Mouse (Mus musculus): ENCODE measurements around the gene Slc46a3. TPM values are rescaled to one million over a fixed set of nuclear protein-coding genes. Genes with fewer than 3 reads are reported as not detected.

Gene Slc46a3
- polyA plus RNA-seq, 1 experiment from 2014 or later: 5.0 TPM

- Histone ChIP-seq H3K27me3 (ENCODE audit: control insufficient read depth, insufficient read depth, low read depth, low read length) (no peaks in the 10 kb centered on the region), H3K9ac (ENCODE audit: low read length) (no peak overlapping the region), H3K36me3 (ENCODE audit: control insufficient read depth, insufficient read depth, low read length) (no peaks in the 10 kb centered on the region), H3K27ac (ENCODE audit: low read length) (peak overlapping the region; percentile 63), H3K9me3 (ENCODE audit: control insufficient read depth, low read length) (no peaks in the 10 kb centered on the region; the same call in 1 of the 2 replicates), H3K4me3 (ENCODE audit: low read length) (no peak overlapping the region), H3K4me1 (replicated peaks; ENCODE audit: control insufficient read depth, insufficient read depth, low read length) (peaks cover 17% of the 10 kb centered on the region), H3K4me2 (ENCODE audit: low read depth, low read length) (no peak overlapping the region)
- no peak for ATAC-seq (ENCODE audit: low read depth)
- 46% methylated on average over 6 of the region's 6 CpGs for WGBS
These were observed 20.5 kb upstream of the Slc46a3 start for GRCm38 (mm10) chr5:147915038-147915566.

- Histone ChIP-seq H3K4me3 (ENCODE audit: low read length) (no peak overlapping the region), H3K4me2 (ENCODE audit: low read depth, low read length) (peak overlapping the region; percentile 37), H3K27ac (ENCODE audit: low read length) (peak overlapping the region; percentile 84), H3K4me1 (replicated peaks; ENCODE audit: control insufficient read depth, insufficient read depth, low read length) (peaks cover 17% of the 10 kb centered on the region), H3K36me3 (ENCODE audit: control insufficient read depth, insufficient read depth, low read length) (no peaks in the 10 kb centered on the region), H3K9me3 (ENCODE audit: control insufficient read depth, low read length) (no peaks in the 10 kb centered on the region; the same call in 1 of the 2 replicates), H3K27me3 (ENCODE audit: control insufficient read depth, insufficient read depth, low read depth, low read length) (no peaks in the 10 kb centered on the region), H3K9ac (ENCODE audit: low read length) (peak overlapping the region; percentile 54)
- peak; percentile 85 for ATAC-seq (ENCODE audit: low read depth)
- 20% methylated on average over 14 of the region's 14 CpGs for WGBS
These were observed 18.7 kb upstream of the Slc46a3 start for GRCm38 (mm10) chr5:147913241-147913842.

DNA sequence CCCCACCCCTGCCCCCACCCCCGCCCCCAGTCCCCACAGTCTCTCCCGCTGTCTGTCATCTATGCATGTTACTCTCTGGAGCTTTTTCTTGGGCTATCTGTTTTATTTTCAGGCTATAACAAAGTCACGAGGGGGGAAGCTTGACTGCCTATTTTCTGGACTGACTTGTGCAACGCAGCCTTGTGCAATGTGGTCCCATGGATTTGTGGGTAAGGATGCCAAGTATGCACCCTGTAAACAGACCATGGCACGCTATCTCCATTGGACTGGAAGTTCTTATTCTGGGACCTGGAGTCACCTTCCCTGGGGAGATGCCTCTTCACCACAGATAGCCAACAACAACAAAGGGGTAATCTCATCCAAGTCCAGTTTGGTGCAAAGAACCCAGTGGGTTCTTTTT is 17.1 kb upstream of the Slc46a3 start:
- H3K4me2 ChIP-seq (ENCODE audit: low read depth, low read length): no peak overlapping the region
- no peak overlapping the region for H3K4me3 ChIP-seq (ENCODE audit: low read length)
- H3K27ac ChIP-seq (ENCODE audit: low read length): no peak overlapping the region
- WGBS: 68% methylated on average over 3 of the region's 5 CpGs
- H3K9me3 ChIP-seq (ENCODE audit: control insufficient read depth, low read length): no peaks in the 10 kb centered on the region; the same call in 1 of the 2 replicates
- no peaks in the 10 kb centered on the region for H3K27me3 ChIP-seq (ENCODE audit: control insufficient read depth, insufficient read depth, low read depth, low read length)
- peaks cover 17% of the 10 kb centered on the region for H3K4me1 ChIP-seq (replicated peaks; ENCODE audit: control insufficient read depth, insufficient read depth, low read length)
- H3K9ac ChIP-seq (ENCODE audit: low read length): no peak overlapping the region
- no peak for ATAC-seq (ENCODE audit: low read depth)
- no peaks in the 10 kb centered on the region for H3K36me3 ChIP-seq (ENCODE audit: control insufficient read depth, insufficient read depth, low read length)

DNA sequence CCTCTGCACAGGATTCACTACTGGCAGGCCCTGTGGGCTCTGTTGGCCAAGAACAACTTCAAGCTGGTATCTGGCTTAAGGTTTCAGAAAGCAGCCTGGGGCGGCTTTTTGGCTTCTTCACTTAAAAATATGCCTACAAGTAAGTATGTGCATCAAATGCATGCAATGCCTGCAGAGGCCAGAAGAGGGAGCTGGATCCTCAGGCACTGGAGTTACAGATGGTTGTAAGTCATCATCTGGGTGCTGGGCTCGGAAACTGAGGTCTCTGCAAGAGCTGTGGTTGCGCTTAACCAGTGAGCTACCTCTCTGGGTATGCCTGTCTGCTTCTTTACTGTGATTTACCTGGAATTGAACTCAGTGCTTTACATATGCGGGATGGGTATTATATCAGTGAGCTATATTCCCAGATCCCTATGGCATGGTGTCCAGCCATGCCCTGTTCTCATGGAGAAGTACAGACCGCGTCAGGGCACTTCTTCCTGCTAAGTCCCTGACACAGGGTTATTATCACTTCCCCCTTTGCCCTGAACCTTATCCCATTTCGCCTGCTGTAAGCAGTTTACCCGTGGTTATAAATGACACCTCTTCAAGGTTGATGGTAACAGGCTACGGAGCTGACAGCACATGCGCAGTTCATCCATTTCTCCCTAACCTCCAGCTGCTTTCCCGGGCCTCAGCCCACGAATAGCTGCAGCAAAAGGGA is 16.3 kb upstream of the Slc46a3 start:
- H3K4me3 ChIP-seq (ENCODE audit: low read length): no peak overlapping the region
- no peak overlapping the region for H3K4me2 ChIP-seq (ENCODE audit: low read depth, low read length)
- no peak overlapping the region for H3K27ac ChIP-seq (ENCODE audit: low read length)
- H3K36me3 ChIP-seq (ENCODE audit: control insufficient read depth, insufficient read depth, low read length): no peaks in the 10 kb centered on the region
- ATAC-seq (ENCODE audit: low read depth): no peak
- no peaks in the 10 kb centered on the region for H3K27me3 ChIP-seq (ENCODE audit: control insufficient read depth, insufficient read depth, low read depth, low read length)
- no peak overlapping the region for H3K9ac ChIP-seq (ENCODE audit: low read length)
- no peaks in the 10 kb centered on the region; the same call in 1 of the 2 replicates for H3K9me3 ChIP-seq (ENCODE audit: control insufficient read depth, low read length)
- H3K4me1 ChIP-seq (replicated peaks; ENCODE audit: control insufficient read depth, insufficient read depth, low read length): peaks cover 17% of the 10 kb centered on the region
- 71% methylated on average over 12 of the region's 12 CpGs for WGBS

DNA sequence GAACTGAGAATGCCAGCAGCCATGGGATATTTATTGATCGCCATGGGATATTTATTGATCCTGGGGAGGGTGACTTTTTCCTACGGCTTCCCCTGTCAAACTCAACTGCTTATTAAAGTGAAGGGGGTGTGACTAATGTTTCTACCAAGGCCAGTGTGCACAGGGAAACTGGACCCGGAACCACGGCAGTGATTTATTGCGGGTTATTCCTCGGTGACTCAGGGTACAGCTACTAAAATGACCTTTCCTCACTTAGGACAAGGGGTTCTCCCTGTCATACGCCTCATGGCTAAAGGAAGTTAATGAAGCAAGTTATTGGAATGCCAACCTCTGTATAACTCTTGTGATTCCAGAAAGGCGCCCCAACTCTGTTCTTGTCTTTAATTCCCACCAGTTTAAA is 13.2 kb upstream of the Slc46a3 start:
- Histone ChIP-seq H3K36me3 (ENCODE audit: control insufficient read depth, insufficient read depth, low read length) (no peaks in the 10 kb centered on the region), H3K4me2 (ENCODE audit: low read depth, low read length) (no peak overlapping the region), H3K4me3 (ENCODE audit: low read length) (no peak overlapping the region), H3K9ac (ENCODE audit: low read length) (no peak overlapping the region), H3K9me3 (ENCODE audit: control insufficient read depth, low read length) (no peaks in the 10 kb centered on the region; the same call in 1 of the 2 replicates), H3K27me3 (ENCODE audit: control insufficient read depth, insufficient read depth, low read depth, low read length) (no peaks in the 10 kb centered on the region), H3K27ac (ENCODE audit: low read length) (no peak overlapping the region), H3K4me1 (replicated peaks; ENCODE audit: control insufficient read depth, insufficient read depth, low read length) (0 out of 2 replicates have a peak, but pooled peaks cover under 1% of the 10 kb centered on the region)
- 82% methylated on average over 8 of the region's 8 CpGs for WGBS
- no peak for ATAC-seq (ENCODE audit: low read depth)

- Histone ChIP-seq H3K9me3 (ENCODE audit: control insufficient read depth, low read length) (no peaks in the 10 kb centered on the region; the same call in 1 of the 2 replicates), H3K9ac (ENCODE audit: low read length) (no peak overlapping the region), H3K27me3 (ENCODE audit: control insufficient read depth, insufficient read depth, low read depth, low read length) (no peaks in the 10 kb centered on the region), H3K36me3 (ENCODE audit: control insufficient read depth, insufficient read depth, low read length) (no peaks in the 10 kb centered on the region), H3K4me1 (replicated peaks; ENCODE audit: control insufficient read depth, insufficient read depth, low read length) (no peaks in the 10 kb centered on the region), H3K4me2 (ENCODE audit: low read depth, low read length) (no peak overlapping the region), H3K27ac (ENCODE audit: low read length) (no peak overlapping the region), H3K4me3 (ENCODE audit: low read length) (no peak overlapping the region)
- 48% methylated on average over 10 of the region's 11 CpGs for WGBS
- ATAC-seq (ENCODE audit: low read depth): no peak
These were observed 12.5 kb upstream of the Slc46a3 start for GRCm38 (mm10) chr5:147907144-147907543.

- H3K4me2 ChIP-seq (ENCODE audit: low read depth, low read length): no peak overlapping the region
- H3K27ac ChIP-seq (ENCODE audit: low read length): no peak overlapping the region
- 79% methylated on average over 9 of the region's 9 CpGs for WGBS
- no peaks in the 10 kb centered on the region for H3K4me1 ChIP-seq (replicated peaks; ENCODE audit: control insufficient read depth, insufficient read depth, low read length)
- ATAC-seq (ENCODE audit: low read depth): no peak
- no peaks in the 10 kb centered on the region for H3K9me3 ChIP-seq (ENCODE audit: control insufficient read depth, low read length)
- H3K4me3 ChIP-seq (ENCODE audit: low read length): no peak overlapping the region
- H3K27me3 ChIP-seq (ENCODE audit: control insufficient read depth, insufficient read depth, low read depth, low read length): no peaks in the 10 kb centered on the region
- no peaks in the 10 kb centered on the region for H3K36me3 ChIP-seq (ENCODE audit: control insufficient read depth, insufficient read depth, low read length)
- no peak overlapping the region for H3K9ac ChIP-seq (ENCODE audit: low read length)
These were observed 8.6 kb upstream of the Slc46a3 start for GRCm38 (mm10) chr5:147903166-147903565.

DNA sequence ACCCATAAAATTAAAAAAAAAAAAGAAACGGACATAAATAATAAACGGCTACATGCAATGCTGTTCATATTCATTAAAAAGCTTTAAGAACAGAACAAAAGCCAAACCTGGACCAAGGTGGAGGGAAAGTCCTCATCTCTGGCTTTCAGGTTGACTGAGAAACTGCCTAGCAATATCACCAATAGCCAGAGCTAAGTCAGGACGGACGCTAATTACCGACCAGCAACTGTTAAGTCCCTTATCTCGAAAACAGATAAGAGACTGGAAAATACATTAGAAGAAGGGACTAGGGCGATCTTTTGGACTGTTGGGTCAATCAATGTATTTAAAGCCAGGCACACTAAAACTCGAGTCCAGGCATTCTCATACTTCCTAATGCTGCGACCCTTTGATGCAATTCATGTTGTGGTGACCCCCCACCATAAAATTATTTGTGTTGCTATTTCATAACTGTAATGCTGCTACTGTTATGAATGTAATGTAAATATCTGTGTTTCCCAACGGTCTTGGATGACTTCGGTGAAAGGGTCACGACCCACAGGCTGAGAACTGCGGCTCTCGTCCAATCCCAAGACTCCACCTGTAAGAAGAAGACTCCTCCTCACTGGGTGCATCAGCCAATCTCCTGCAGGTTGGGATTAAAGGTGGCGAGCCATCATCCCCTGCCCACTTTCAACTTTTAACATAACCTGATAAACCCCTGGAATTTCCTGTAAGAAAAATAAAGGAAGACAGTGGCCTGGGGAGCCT is 7.6 kb upstream of the Slc46a3 start:
- H3K4me3 ChIP-seq (ENCODE audit: low read length): no peak overlapping the region
- 59% methylated on average over 15 of the region's 15 CpGs for WGBS
- no peak for ATAC-seq (ENCODE audit: low read depth)

DNA sequence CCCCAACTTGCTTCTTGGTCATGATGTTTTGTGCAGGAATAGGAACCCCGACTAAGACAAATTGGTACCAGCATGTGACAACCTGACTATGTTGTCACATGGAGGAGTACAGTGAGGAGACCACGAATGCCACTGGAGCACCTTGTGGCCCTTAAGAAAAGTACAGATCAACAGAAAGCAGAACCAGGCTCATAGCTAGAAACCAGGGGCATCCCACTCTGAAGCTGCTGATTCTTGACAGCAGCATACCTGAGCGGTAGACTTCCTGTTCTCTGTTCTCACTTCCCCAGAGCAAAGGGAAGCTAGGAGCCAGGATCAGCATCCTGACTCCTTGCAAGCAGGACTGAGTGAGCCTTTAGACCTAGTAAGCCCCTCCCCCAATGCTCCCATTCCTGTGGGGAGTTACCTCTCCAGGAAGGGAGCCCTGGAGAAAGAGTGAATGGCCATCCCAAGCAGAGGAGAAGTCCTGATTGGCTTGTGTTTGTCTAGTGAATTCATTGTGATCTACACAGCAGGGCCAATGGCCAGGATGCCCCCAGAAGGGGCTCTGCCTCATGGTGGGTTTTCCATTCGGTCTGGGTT is 4.4 kb upstream of the Slc46a3 start:
- no peak overlapping the region for H3K4me3 ChIP-seq (ENCODE audit: low read length)
- 64% methylated on average over 4 of the region's 4 CpGs for WGBS
- H3K27me3 ChIP-seq (ENCODE audit: control insufficient read depth, insufficient read depth, low read depth, low read length): no peaks in the 10 kb centered on the region; the same call in 1 of the 2 replicates
- no peaks in the 10 kb centered on the region for H3K9me3 ChIP-seq (ENCODE audit: control insufficient read depth, low read length)
- no peak for ATAC-seq (ENCODE audit: low read depth)
- H3K9ac ChIP-seq (ENCODE audit: low read length): no peak overlapping the region
- H3K4me1 ChIP-seq (replicated peaks; ENCODE audit: control insufficient read depth, insufficient read depth, low read length): peaks cover 7% of the 10 kb centered on the region
- no peaks in the 10 kb centered on the region for H3K36me3 ChIP-seq (ENCODE audit: control insufficient read depth, insufficient read depth, low read length)
- H3K4me2 ChIP-seq (ENCODE audit: low read depth, low read length): no peak overlapping the region
- H3K27ac ChIP-seq (ENCODE audit: low read length): no peak overlapping the region

More for the DNA sequence above, 7.6 kb upstream of the Slc46a3 start:
- Histone ChIP-seq H3K9ac (ENCODE audit: low read length) (no peak overlapping the region), H3K4me2 (ENCODE audit: low read depth, low read length) (no peak overlapping the region), H3K9me3 (ENCODE audit: control insufficient read depth, low read length) (no peaks in the 10 kb centered on the region), H3K27ac (ENCODE audit: low read length) (no peak overlapping the region), H3K4me1 (replicated peaks; ENCODE audit: control insufficient read depth, insufficient read depth, low read length) (no peaks in the 10 kb centered on the region), H3K27me3 (ENCODE audit: control insufficient read depth, insufficient read depth, low read depth, low read length) (no peaks in the 10 kb centered on the region), H3K36me3 (ENCODE audit: control insufficient read depth, insufficient read depth, low read length) (no peaks in the 10 kb centered on the region)
